Mouse (Mus musculus) midbrain, embryonic 14.5 days (tissue): Measurements from ENCODE around the gene Fgfr2. TPM values are rescaled to one million over a fixed set of nuclear protein-coding genes. Genes with fewer than 3 reads are reported as not detected.

Experiments
- ATAC-seq: fragments of 200-750 bp; cut with Nextera tagmentation; 2 replicates; pipeline ENCODE4 v1.8.0; 2017; ENCODE audit warnings: moderate number of reproducible peaks, moderate library complexity; ENCODE audit not compliant: low FRiP score, low TSS enrichment
- DNase-seq: peaks from one replicate; pipeline ENCODE4 v3.0.0-alpha.2; 2015
- H3K27ac ChIP-seq: fragments of 300-500 bp; sonication (generic); replicated peaks from 2 replicates; pipeline ENCODE4 v1.5.1; 2014; ENCODE audit warnings: mild to moderate bottlenecking, low read depth, low read length, moderate library complexity
- H3K27me3 ChIP-seq: fragments of 300-500 bp; sonication (generic); 2 replicates; pipeline ENCODE4 v1.6.1; 2014; ENCODE audit warnings: low read length, control low read depth, mixed read lengths; ENCODE audit not compliant: control insufficient read depth, insufficient read depth
- H3K36me3 ChIP-seq: fragments of 300-500 bp; sonication (generic); 2 replicates; pipeline ENCODE4 v1.6.1; 2014; ENCODE audit warnings: low read length, control low read depth; ENCODE audit not compliant: control insufficient read depth, insufficient read depth
- H3K4me1 ChIP-seq: fragments of 300-500 bp; sonication (generic); 2 replicates; pipeline ENCODE4 v1.6.1; 2014; ENCODE audit warnings: mild to moderate bottlenecking, antibody characterized with exemption, low read length, control low read depth; ENCODE audit not compliant: control insufficient read depth, insufficient read depth
- H3K4me2 ChIP-seq: fragments of 300-500 bp; sonication (generic); 2 replicates; pipeline ENCODE4 v1.6.1; 2014; ENCODE audit warnings: mild to moderate bottlenecking, low read length, moderate library complexity
- H3K4me3 ChIP-seq: fragments of 300-500 bp; sonication (generic); replicated peaks from 2 replicates; pipeline ENCODE4 v1.5.1; 2014; ENCODE audit warnings: low read depth, low read length
- H3K9ac ChIP-seq: fragments of 300-500 bp; sonication (generic); replicated peaks from 2 replicates; pipeline ENCODE4 v1.6.1; 2014; ENCODE audit warnings: mild to moderate bottlenecking, low read length, moderate library complexity
- H3K9me3 ChIP-seq: fragments of 300-500 bp; sonication (generic); 2 replicates; pipeline ENCODE4 v1.6.1; 2016; ENCODE audit warnings: low read length, control low read depth, mixed read lengths; ENCODE audit not compliant: control insufficient read depth
- WGBS: fragments of 180-500 bp; shearing (Covaris S2); extraction: QIAGEN DNeasy Blood & Tissue Kit; methylation state at CpG from one replicate; pipeline ENCODE4 v1.1.7; 2014; 5-methylcytosine and 5-hydroxymethylcytosine counted together
- polyA plus RNA-seq: library from polyadenylated mRNA; unstranded; fragments of >200 nt; fragmentation: Nextera tagmentation; extraction: Ambion mirVana; gene quantifications from 2 replicates; pipeline ENCODE4 v1.2.1, GENCODE M21; 2014

Gene Fgfr2
- polyA plus RNA-seq, 1 experiment from 2014 or later = 28.1 TPM

- 97% methylated on average over 4 of the region's 4 CpGs for WGBS
- H3K9me3 ChIP-seq = no peaks in the 10 kb centered on the region
- H3K27ac ChIP-seq = peak overlapping the region; percentile 21; the same call in 1 of the 2 replicates
- DNase-seq = no peak
- H3K4me1 ChIP-seq = peaks cover 5% of the 10 kb centered on the region; the same call in 1 of the 2 replicates
- ATAC-seq = no peak
- no peaks in the 10 kb centered on the region for H3K27me3 ChIP-seq
- no peak overlapping the region for H3K4me2 ChIP-seq
- no peak overlapping the region for H3K9ac ChIP-seq
- H3K36me3 ChIP-seq = 0 out of 2 replicates have a peak, but pooled peaks cover 10% of the 10 kb centered on the region
- no peak overlapping the region for H3K4me3 ChIP-seq
Measured at GRCm38 (mm10) chr7:132715259-132715658, 407.9 kb downstream of the Fgfr2 start.

GRCm38 (mm10) chr7:132714236-132714923, 408.8 kb downstream of the Fgfr2 start:
- WGBS = 41% methylated on average over 6 of the region's 6 CpGs
- no peak for ATAC-seq

GRCm38 (mm10) chr7:132713483-132714126, 409.5 kb downstream of the Fgfr2 start:
- Histone ChIP-seq H3K27ac (peak overlapping the region; percentile 21), H3K4me1 (peaks cover 5% of the 10 kb centered on the region; the same call in 1 of the 2 replicates), H3K4me2 (no peak overlapping the region), H3K9ac (no peak overlapping the region), H3K27me3 (no peaks in the 10 kb centered on the region), H3K4me3 (no peak overlapping the region), H3K9me3 (no peaks in the 10 kb centered on the region), H3K36me3 (0 out of 2 replicates have a peak, but pooled peaks cover 10% of the 10 kb centered on the region)
- ATAC-seq = no peak
- no peak for DNase-seq
- 87% methylated on average over 8 of the region's 8 CpGs for WGBS

More at GRCm38 (mm10) chr7:132714236-132714923, 408.8 kb downstream of the Fgfr2 start:
- Histone ChIP-seq H3K4me1 (peaks cover 5% of the 10 kb centered on the region; the same call in 1 of the 2 replicates), H3K27ac (peak overlapping the region; percentile 21), H3K4me3 (no peak overlapping the region), H3K4me2 (no peak overlapping the region), H3K9me3 (no peaks in the 10 kb centered on the region), H3K36me3 (0 out of 2 replicates have a peak, but pooled peaks cover 10% of the 10 kb centered on the region), H3K27me3 (no peaks in the 10 kb centered on the region), H3K9ac (no peak overlapping the region)
- peak; percentile 61 for DNase-seq

GRCm38 (mm10) chr7:132712956-132713355, 410.2 kb downstream of the Fgfr2 start:
- WGBS = 87% methylated on average over 7 of the region's 7 CpGs
- Histone ChIP-seq H3K9ac (no peak overlapping the region), H3K4me3 (no peak overlapping the region), H3K4me1 (peaks cover 5% of the 10 kb centered on the region; the same call in 1 of the 2 replicates), H3K9me3 (no peaks in the 10 kb centered on the region), H3K27ac (no peak overlapping the region), H3K27me3 (no peaks in the 10 kb centered on the region), H3K4me2 (no peak overlapping the region), H3K36me3 (0 out of 2 replicates have a peak, but pooled peaks cover 10% of the 10 kb centered on the region)
- no peak for ATAC-seq
- DNase-seq = no peak

- Histone ChIP-seq H3K9me3 (no peaks in the 10 kb centered on the region), H3K4me2 (no peak overlapping the region), H3K27me3 (no peaks in the 10 kb centered on the region), H3K4me1 (peaks cover 5% of the 10 kb centered on the region; the same call in 1 of the 2 replicates), H3K36me3 (0 out of 2 replicates have a peak, but pooled peaks cover 10% of the 10 kb centered on the region), H3K4me3 (no peak overlapping the region), H3K9ac (peak overlapping the region; percentile 26), H3K27ac (0 out of 2 replicates have a peak overlapping the region, but pooled peaks have one; percentile 13)
- 53% methylated on average over 16 of the region's 16 CpGs for WGBS
- DNase-seq = peak; percentile 32
- no peak for ATAC-seq
Measured at GRCm38 (mm10) chr7:132712044-132712708, 411.0 kb downstream of the Fgfr2 start.

- WGBS = 83% methylated on average over 9 of the region's 9 CpGs
- no peak overlapping the region for H3K9ac ChIP-seq
- ATAC-seq = no peak
Measured at GRCm38 (mm10) chr7:132711579-132711978, 411.6 kb downstream of the Fgfr2 start.

GRCm38 (mm10) chr7:132705130-132705529, 418.0 kb downstream of the Fgfr2 start:
- Histone ChIP-seq H3K9ac (no peak overlapping the region), H3K4me3 (no peak overlapping the region), H3K9me3 (no peaks in the 10 kb centered on the region), H3K4me1 (no peaks in the 10 kb centered on the region), H3K36me3 (no peaks in the 10 kb centered on the region), H3K27ac (no peak overlapping the region), H3K4me2 (no peak overlapping the region), H3K27me3 (no peaks in the 10 kb centered on the region)
- 93% methylated on average over 7 of the region's 7 CpGs for WGBS
- ATAC-seq (no peak), DNase-seq (no peak)

More at GRCm38 (mm10) chr7:132711579-132711978, 411.6 kb downstream of the Fgfr2 start:
- no peaks in the 10 kb centered on the region for H3K9me3 ChIP-seq
- H3K27me3 ChIP-seq = no peaks in the 10 kb centered on the region
- H3K27ac ChIP-seq = 0 out of 2 replicates have a peak overlapping the region, but pooled peaks have one; percentile 13
- no peak overlapping the region for H3K4me2 ChIP-seq
- H3K4me3 ChIP-seq = no peak overlapping the region
- H3K36me3 ChIP-seq = 0 out of 2 replicates have a peak, but pooled peaks cover 10% of the 10 kb centered on the region
- no peak for DNase-seq
- peaks cover 5% of the 10 kb centered on the region; the same call in 1 of the 2 replicates for H3K4me1 ChIP-seq

- no peak overlapping the region for H3K4me2 ChIP-seq
- ATAC-seq (no peak), DNase-seq (no peak)
- 88% methylated on average over 8 of the region's 8 CpGs for WGBS
- H3K27me3 ChIP-seq = no peaks in the 10 kb centered on the region
- H3K9ac ChIP-seq = no peak overlapping the region
- no peaks in the 10 kb centered on the region for H3K36me3 ChIP-seq
- no peak overlapping the region for H3K4me3 ChIP-seq
- H3K27ac ChIP-seq = no peak overlapping the region
- H3K9me3 ChIP-seq = no peaks in the 10 kb centered on the region
- H3K4me1 ChIP-seq = no peaks in the 10 kb centered on the region
Measured at GRCm38 (mm10) chr7:132704310-132704875, 418.8 kb downstream of the Fgfr2 start.
